Mouse (Mus musculus) mature B cell (primary cell): ENCODE results near the gene Phykpl.
"Not testable (repeated sequence)": the region's sequence is repeated elsewhere in the genome, so short reads cannot be mapped to it uniquely, and the experiment has no call there.

Experiments used
- in situ Hi-C: fragments of 300-500 bp; cut with MboI; formaldehyde crosslinking; loops from 2 replicates; pipeline ENCODE4 v1.14.3; 2019

Gene Phykpl

GRCm38 (mm10) chr11:51616113-51616512 is 31.6 kb downstream of the Phykpl start:
- in situ Hi-C loops = loop anchor here (5.0 kb wide), 1 partner anchor 66 kb away; no protein-coding TSS in a partner anchor

GRCm38 (mm10) chr11:51617693-51618092 is 33.1 kb downstream of the Phykpl start:
- in situ Hi-C loops = loop anchor here (5.0 kb wide), 1 partner anchor 65 kb away; no protein-coding TSS in a partner anchor

GRCm38 (mm10) chr11:51618894-51619408 is 34.4 kb downstream of the Phykpl start:
- in situ Hi-C loops = loop anchor here (5.0 kb wide), 1 partner anchor 63 kb away; no protein-coding TSS in a partner anchor

- in situ Hi-C loops = loop anchor here (5.0 kb wide), 1 partner anchor 63 kb away; no protein-coding TSS in a partner anchor
These were observed 35.0 kb downstream of the Phykpl start, which contains the start of gene Nhp2 for GRCm38 (mm10) chr11:51619409-51620060. Gene Nhp2, plus strand, starts transcription at chr11:51619735.

GRCm38 (mm10) chr11:51620084-51620483 is 35.5 kb downstream of the Phykpl start:
- in situ Hi-C loops = no loop called here

GRCm38 (mm10) chr11:51621776-51622175 is 37.2 kb downstream of the Phykpl start:
- in situ Hi-C loops = no loop called here

GRCm38 (mm10) chr11:51622971-51623491 is 38.5 kb downstream of the Phykpl start:
- in situ Hi-C loops = no loop called here

- in situ Hi-C loops = no loop called here
These were observed 40.7 kb downstream of the Phykpl start for GRCm38 (mm10) chr11:51625187-51625820.

GRCm38 (mm10) chr11:51627425-51627824 is 42.9 kb downstream of the Phykpl start:
- in situ Hi-C loops = no loop called here

- in situ Hi-C loops = no loop called here
These were observed 43.4 kb downstream of the Phykpl start for GRCm38 (mm10) chr11:51627907-51628306.

GRCm38 (mm10) chr11:51629651-51630314 is 45.2 kb downstream of the Phykpl start:
- in situ Hi-C loops = no loop called here

- in situ Hi-C loops = no loop called here
These were observed 47.7 kb downstream of the Phykpl start for GRCm38 (mm10) chr11:51632130-51632753.

GRCm38 (mm10) chr11:51633200-51633599 is 48.6 kb downstream of the Phykpl start:
- in situ Hi-C loops = not testable (repeated sequence)

- in situ Hi-C loops = no loop called here
These were observed 49.2 kb downstream of the Phykpl start for GRCm38 (mm10) chr11:51633721-51634120.

- in situ Hi-C loops = no loop called here
These were observed 50.6 kb downstream of the Phykpl start for GRCm38 (mm10) chr11:51635127-51635524.

- in situ Hi-C loops = no loop called here
These were observed 51.2 kb downstream of the Phykpl start, which contains the start of gene Rmnd5b for GRCm38 (mm10) chr11:51635525-51636322. Gene Rmnd5b, minus strand, starts transcription at chr11:51635896.

- in situ Hi-C loops = no loop called here
These were observed 51.7 kb downstream of the Phykpl start for GRCm38 (mm10) chr11:51636323-51636684.

GRCm38 (mm10) chr11:51637971-51638414 is 53.4 kb downstream of the Phykpl start:
- in situ Hi-C loops = no loop called here

- in situ Hi-C loops = no loop called here
These were observed 53.9 kb downstream of the Phykpl start for GRCm38 (mm10) chr11:51638497-51638896.

- in situ Hi-C loops = no loop called here
These were observed 56.2 kb downstream of the Phykpl start for GRCm38 (mm10) chr11:51640748-51641147.

GRCm38 (mm10) chr11:51643202-51643601 is 58.6 kb downstream of the Phykpl start:
- in situ Hi-C loops = no loop called here
